Mouse (Mus musculus) G1E (cell line): ENCODE measurements around the gene Gabrp. TPM values are rescaled to one million over a fixed set of nuclear protein-coding genes. Genes with fewer than 3 reads are reported as not detected.
A peak's percentile ranks its signal among the peaks of the same experiment; 100 is the strongest.

Experiments used
- ATAC-seq: 2 replicates; pipeline ENCODE4 v1.8.0; 2016; ENCODE audit warnings: mild to moderate bottlenecking; ENCODE audit not compliant: insufficient number of reproducible peaks, poor library complexity, low FRiP score, severe bottlenecking; ENCODE audit errors: extremely low read depth
- DNase-seq: peaks from one replicate; pipeline ENCODE4 v3.0.0; 2012; ENCODE audit warnings: low spot score
- H3K27me3 ChIP-seq: 2 replicates; pipeline ENCODE4 v1.6.1; 2012; ENCODE audit warnings: mild to moderate bottlenecking, low read length, inconsistent platforms; ENCODE audit not compliant: insufficient read depth
- H3K36me3 ChIP-seq: replicated peaks from 2 replicates; pipeline ENCODE3; 2012; ENCODE audit warnings: mild to moderate bottlenecking, inconsistent platforms
- H3K4me1 ChIP-seq: 2 replicates; pipeline ENCODE4 v1.6.1; 2012; ENCODE audit warnings: low read depth, low read length, inconsistent platforms, mixed read lengths; ENCODE audit not compliant: insufficient read depth
- H3K4me3 ChIP-seq: 2 replicates; pipeline ENCODE4 v1.5.1; 2012; ENCODE audit warnings: low read depth, mild to moderate bottlenecking, inconsistent platforms, low read length, moderate library complexity, mixed read lengths
- H3K9me3 ChIP-seq: replicated peaks from 2 replicates; pipeline ENCODE4 v1.6.1; 2012; ENCODE audit warnings: inconsistent platforms
- CTCF ChIP-seq: IDR thresholded peaks from 2 replicates; pipeline ENCODE4 v1.5.1; 2012; ENCODE audit warnings: low read depth, low read length, inconsistent platforms, mixed read lengths
- GATA1 ChIP-seq: IDR thresholded peaks from 2 replicates; pipeline ENCODE4 v1.6.1; 2012; ENCODE audit warnings: borderline replicate concordance, low read length, inconsistent platforms, mixed read lengths
- GATA2 ChIP-seq: IDR thresholded peaks from 2 replicates; pipeline ENCODE4 v1.6.1; 2012; ENCODE audit warnings: low read depth, low read length, inconsistent platforms, borderline replicate concordance
- POLR2AphosphoS5 ChIP-seq: IDR thresholded peaks from 2 replicates; pipeline ENCODE4 v1.6.1; 2012; ENCODE audit warnings: low read depth, low read length, inconsistent platforms; ENCODE audit not compliant: insufficient replicate concordance
- TAL1 ChIP-seq: conservative IDR thresholded peaks from 2 replicates; pipeline ENCODE4 v1.6.1; 2012; ENCODE audit warnings: low read depth, low read length, inconsistent platforms, mixed read lengths
- polyA plus RNA-seq: library from polyadenylated mRNA; stranded (reverse); fragments of >175 nt; gene quantifications from 2 replicates; pipeline ENCODE4 v1.2.3, GENCODE M21; 2012
- total RNA-seq, 2 experiments: library from RNA; stranded (forward) in 1 of 2; stranded (reverse) in 1 of 2; fragments of 200-1000 nt in 1 of 2; fragments of >200 nt in 1 of 2; fragmentation: Nextera tagmentation in 1 of 2; gene quantifications; 2 replicates each; pipeline ENCODE4 v1.2.3; 2014 to 2017

The Gabrp gene
- total RNA-seq (2014; fragmentation: Nextera tagmentation) (not detected in 2 replicates), total RNA-seq (2017) (0.05 and 0.12 TPM in 2 replicates), polyA plus RNA-seq (not detected in 2 replicates)

GRCm38 (mm10) chr11:33578859-33579258, at the start of gene Gabrp:
TSS of gene Gabrp (minus strand) at chr11:33578959.
- ATAC-seq (no peak), DNase-seq (no peak)
- Histone ChIP-seq H3K4me3 (no peak within 1 kb of the TSS), H3K36me3 (no peaks in the 10 kb centered on the region), H3K4me1 (no peaks in the 10 kb centered on the region), H3K27me3 (no peaks in the 10 kb centered on the region), H3K9me3 (no peaks in the 10 kb centered on the region)
- no peak for TF ChIP-seq POLR2AphosphoS5
- TF ChIP-seq TAL1: no peak
- no peak for TF ChIP-seq CTCF
- no peak for TF ChIP-seq GATA1
- TF ChIP-seq GATA2: no peak

DNA sequence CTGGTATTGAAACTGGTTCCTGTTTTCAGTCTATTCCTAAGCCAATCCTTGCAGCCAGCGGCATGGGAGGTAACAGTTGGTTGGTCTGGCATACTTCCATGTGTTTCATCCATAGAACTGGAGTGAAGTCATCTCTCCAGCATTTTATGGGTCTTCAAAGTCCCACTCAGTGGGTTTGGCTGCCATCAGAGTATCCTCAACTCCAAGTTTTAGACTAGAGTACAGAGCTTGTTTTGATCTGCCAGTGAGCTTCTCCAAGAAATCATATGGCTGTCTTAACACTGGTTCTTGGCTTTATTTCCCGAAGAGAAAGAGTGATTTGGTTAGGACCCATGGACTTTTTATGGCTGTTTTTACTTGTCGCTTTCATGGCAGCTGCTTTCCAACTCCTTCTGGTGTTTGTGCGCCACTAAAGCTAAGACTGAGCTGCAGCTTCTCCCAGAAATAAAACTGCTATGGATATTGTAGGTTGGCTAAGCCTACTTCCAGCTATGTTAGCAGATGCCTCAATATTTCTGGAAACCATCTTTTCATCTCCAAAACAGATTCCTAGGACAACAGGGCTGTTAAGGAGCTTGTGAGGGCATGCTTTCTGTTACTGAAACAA, 48.5 kb upstream of the Gabrp start:
- Histone ChIP-seq H3K9me3 (no peaks in the 10 kb centered on the region), H3K4me3 (no peak overlapping the region), H3K36me3 (no peaks in the 10 kb centered on the region), H3K27me3 (no peaks in the 10 kb centered on the region), H3K4me1 (no peaks in the 10 kb centered on the region)
- DNase-seq (no peak), ATAC-seq (no peak)
- TF ChIP-seq TAL1 (no peak), GATA2 (no peak), POLR2AphosphoS5 (no peak), GATA1 (no peak), CTCF (no peak)

- Histone ChIP-seq H3K36me3 (no peaks in the 10 kb centered on the region), H3K4me3 (no peak overlapping the region), H3K9me3 (no peaks in the 10 kb centered on the region), H3K4me1 (no peaks in the 10 kb centered on the region), H3K27me3 (no peaks in the 10 kb centered on the region)
- ATAC-seq (0 out of 2 replicates have a peak, but pooled peaks have one; percentile 22), DNase-seq (peak; percentile 29)
- TF ChIP-seq CTCF: peak; percentile 70
- no peak for TF ChIP-seq TAL1
Observed at GRCm38 (mm10) chr11:33614218-33614617, 35.5 kb upstream of the Gabrp start.

DNA sequence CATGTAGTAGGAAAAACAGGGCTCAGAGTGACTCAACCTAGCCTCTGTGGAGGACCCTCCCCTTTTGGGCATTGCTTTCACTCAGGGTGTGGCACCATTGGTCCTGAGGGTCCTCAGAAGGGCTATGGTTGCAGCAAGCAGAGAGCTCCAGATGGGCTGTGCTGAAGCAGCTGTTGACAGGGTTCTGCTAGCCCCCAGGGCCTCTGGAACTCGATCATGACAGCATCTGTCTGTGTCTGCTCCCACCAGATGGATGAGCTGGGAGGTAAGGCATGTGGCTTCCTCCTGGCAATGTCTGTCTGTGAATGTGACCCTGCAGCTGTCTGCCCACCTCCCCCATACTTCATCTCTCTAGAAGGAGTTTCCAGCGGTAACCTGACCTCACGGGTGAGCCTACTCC, 29.0 kb upstream of the Gabrp start:
- Histone ChIP-seq H3K27me3 (no peaks in the 10 kb centered on the region), H3K4me1 (no peaks in the 10 kb centered on the region), H3K9me3 (no peaks in the 10 kb centered on the region), H3K36me3 (no peaks in the 10 kb centered on the region), H3K4me3 (no peak overlapping the region)
- ATAC-seq (no peak), DNase-seq (no peak)
- TF ChIP-seq GATA1: no peak
- TF ChIP-seq POLR2AphosphoS5: no peak
- TF ChIP-seq CTCF: no peak
- TF ChIP-seq GATA2: no peak
- no peak for TF ChIP-seq TAL1

DNA sequence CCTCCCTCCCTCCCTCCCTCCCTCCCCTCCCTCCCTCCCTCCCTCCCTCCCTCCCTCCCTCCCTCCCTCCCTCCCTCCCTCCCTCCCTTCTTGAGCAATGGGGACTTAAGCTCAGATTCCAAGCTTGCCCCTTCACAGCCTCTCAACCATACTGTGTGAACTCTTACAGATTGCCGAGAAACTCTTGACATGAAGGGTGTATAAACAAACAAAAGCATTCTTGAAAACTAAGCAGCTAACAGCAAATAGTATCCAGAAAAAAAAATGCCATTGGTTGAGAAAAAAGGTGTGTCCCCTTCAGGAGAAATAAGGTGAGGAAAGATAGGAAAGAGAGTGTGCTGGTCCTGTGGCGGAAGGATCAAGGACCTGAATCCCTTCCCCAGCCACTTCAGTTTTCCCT, 24.4 kb upstream of the Gabrp start:
- ATAC-seq (no peak), DNase-seq (no peak)
- Histone ChIP-seq H3K27me3 (0 out of 2 replicates have a peak, but pooled peaks cover 5% of the 10 kb centered on the region), H3K4me1 (no peaks in the 10 kb centered on the region), H3K9me3 (no peaks in the 10 kb centered on the region), H3K4me3 (no peak overlapping the region), H3K36me3 (no peaks in the 10 kb centered on the region)
- no peak for TF ChIP-seq POLR2AphosphoS5
- no peak for TF ChIP-seq GATA1
- no peak for TF ChIP-seq CTCF
- no peak for TF ChIP-seq GATA2
- TF ChIP-seq TAL1: no peak

DNA sequence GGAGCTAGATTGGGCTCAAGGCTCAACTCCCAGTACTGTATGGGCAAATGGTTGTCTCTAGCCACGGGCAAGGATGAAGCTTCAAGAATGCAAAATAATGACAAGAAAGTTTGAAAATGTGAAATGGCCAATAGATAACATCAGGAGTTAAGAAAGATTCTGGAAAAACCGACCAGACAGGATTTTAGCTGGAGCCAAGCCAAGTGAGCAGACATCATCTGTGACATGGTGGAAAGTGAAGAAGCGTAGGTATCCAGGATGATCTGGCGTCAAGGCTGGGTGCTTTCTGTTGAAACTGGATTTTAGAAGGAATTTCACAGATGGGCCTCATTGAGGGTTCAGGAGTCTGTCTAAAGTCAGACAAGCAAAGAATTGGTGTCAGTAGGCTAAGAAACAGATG, 20.2 kb upstream of the Gabrp start, which contains the start of gene D130052B06Rik:
Gene D130052B06Rik, plus strand, starts transcription at position 317 of the 400 bp plus-strand sequence.
- TF ChIP-seq TAL1 (no peak), POLR2AphosphoS5 (no peak), GATA2 (no peak), GATA1 (no peak), CTCF (no peak)
- Histone ChIP-seq H3K4me1 (no peaks in the 10 kb centered on the region), H3K36me3 (no peaks in the 10 kb centered on the region), H3K9me3 (no peaks in the 10 kb centered on the region), H3K27me3 (0 out of 2 replicates have a peak, but pooled peaks cover 5% of the 10 kb centered on the region), H3K4me3 (no peak within 1 kb of the TSS)
- no peak for DNase-seq
- ATAC-seq: no peak
